Comparison of ENCODE assay signal across 19 mouse cellular contexts in the genomic region with DNA sequence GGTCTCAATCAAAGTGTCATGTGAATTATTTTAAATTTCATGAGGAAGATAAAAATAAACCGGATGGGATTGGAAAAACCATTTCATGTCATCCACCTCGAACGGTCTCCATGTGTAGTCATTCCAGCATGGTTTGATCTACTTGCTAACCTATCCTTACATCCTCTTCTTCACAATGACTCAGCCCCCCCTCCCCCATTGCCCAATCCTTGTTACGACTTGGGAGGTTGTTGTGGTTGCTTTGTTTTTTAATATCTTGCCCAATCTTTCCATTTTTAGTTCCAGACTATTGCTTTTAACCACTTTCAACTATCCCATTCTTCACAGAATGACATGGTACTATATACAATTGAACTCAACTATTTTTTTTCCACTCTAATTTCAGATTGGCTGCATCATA.
DNase-seq lines count a peak whose midpoint lies in the region; ATAC-seq and TF ChIP-seq lines count a peak whose summit lies in the region.
"Had no signal": no experiment of that assay in that cellular context is flagged by ENCODE, and none has a peak within 500 bp of the region (broad histone marks: within the 10 kb centered on the region; RNA-seq: fewer than 3 reads in every experiment).

No protein-coding gene starts in this region.

- TF ChIP-seq CTCF in liver, postnatal 0 days (IDR thresholded peaks at IDR 0.05; ENCODE audit: low read depth), result no peak

- no peak overlapping the region for H3K27ac ChIP-seq in liver, postnatal 0 days (ENCODE audit: low read depth)
- no peak overlapping the region for H3K27ac ChIP-seq in liver, embryonic 12.5 days
- H3K27ac ChIP-seq: embryonic facial prominence, embryonic 12.5 days; forebrain, embryonic 15.5 days; heart, embryonic 15.5 days; hindbrain, embryonic 13.5 days; hindbrain, postnatal 0 days had no signal

- 59% methylated on average over 4 of the region's 4 CpGs for WGBS in liver, postnatal 0 days (ENCODE audit: insufficient replicate concordance)
- WGBS in liver, embryonic 12.5 days (ENCODE audit: insufficient replicate concordance), result 58% methylated on average over 4 of the region's 4 CpGs

- H3K9me3 ChIP-seq in liver, postnatal 0 days (ENCODE audit: low read length), result no peaks in the 10 kb centered on the region
- H3K9me3 ChIP-seq in liver, embryonic 12.5 days (replicated peaks), result no peaks in the 10 kb centered on the region
- H3K9me3 ChIP-seq: embryonic facial prominence, embryonic 12.5 days; forebrain, embryonic 15.5 days; heart, embryonic 15.5 days; hindbrain, embryonic 13.5 days had no signal

- DNase-seq in liver, postnatal 0 days, result peak; percentile 19
- DNase-seq in monocyte, adult 2 months (ENCODE audit: low read depth in 1 of 2, low spot score in 2 of 2), result peak; percentile 20 to 22
- no peak for DNase-seq in layer of hippocampus, adult 11-12 months (ENCODE audit: low spot score)
- no peak for DNase-seq in heart, adult 8-10 months (ENCODE audit: low spot score)
- DNase-seq: adrenal gland, postnatal 10 days; cerebellum, adult 18-20 months; cerebellum, adult 9-11 months; gastrocnemius, postnatal 36 days; heart, adult 18-20 months; heart, postnatal 14 days had no signal

- no peak for ATAC-seq in liver, postnatal 0 days
- no peak for ATAC-seq in liver, embryonic 12.5 days
- ATAC-seq in common myeloid progenitor, adult 5-6 weeks (replicated peaks; ENCODE audit: low read depth, poor library complexity, severe bottlenecking), result peak; percentile 72
- no peak for ATAC-seq in CD4-positive, CD25-positive, alpha-beta regulatory T cell, adult 4 months
- ATAC-seq: forebrain, embryonic 15.5 days; hindbrain, postnatal 0 days had no signal

- H3K9ac ChIP-seq in liver, postnatal 0 days (replicated peaks), result no peak overlapping the region
- no peak overlapping the region for H3K9ac ChIP-seq in liver, embryonic 12.5 days
- H3K9ac ChIP-seq: embryonic facial prominence, embryonic 12.5 days; forebrain, embryonic 15.5 days; heart, embryonic 15.5 days; hindbrain, embryonic 13.5 days had no signal

- H3K4me3 ChIP-seq in liver, postnatal 0 days (ENCODE audit: low read depth, low read length), result no peak overlapping the region
- H3K4me3 ChIP-seq in liver, embryonic 12.5 days, result no peak overlapping the region
- H3K4me3 ChIP-seq: embryonic facial prominence, embryonic 12.5 days; forebrain, embryonic 15.5 days; heart, embryonic 15.5 days; hindbrain, embryonic 13.5 days had no signal

- H3K36me3 ChIP-seq in liver, postnatal 0 days (replicated peaks; ENCODE audit: insufficient read depth, low read length), result no peaks in the 10 kb centered on the region
- no peaks in the 10 kb centered on the region for H3K36me3 ChIP-seq in liver, embryonic 12.5 days
- H3K36me3 ChIP-seq: embryonic facial prominence, embryonic 12.5 days; forebrain, embryonic 15.5 days; heart, embryonic 15.5 days; hindbrain, embryonic 13.5 days had no signal

- H3K4me2 ChIP-seq in liver, postnatal 0 days (ENCODE audit: low read depth, low read length), result no peak overlapping the region
- H3K4me2 ChIP-seq in liver, embryonic 12.5 days, result no peak overlapping the region
- H3K4me2 ChIP-seq: embryonic facial prominence, embryonic 12.5 days; forebrain, embryonic 15.5 days; heart, embryonic 11.5 days; heart, embryonic 15.5 days; hindbrain, embryonic 13.5 days had no signal

- H3K4me1 ChIP-seq in liver, postnatal 0 days (ENCODE audit: insufficient read depth), result no peaks in the 10 kb centered on the region
- H3K4me1 ChIP-seq in liver, embryonic 12.5 days, result no peaks in the 10 kb centered on the region
- H3K4me1 ChIP-seq: embryonic facial prominence, embryonic 12.5 days; forebrain, embryonic 15.5 days; heart, embryonic 15.5 days; hindbrain, embryonic 13.5 days had no signal

- no peaks in the 10 kb centered on the region for H3K27me3 ChIP-seq in liver, postnatal 0 days (ENCODE audit: insufficient read depth, low read length)
- no peaks in the 10 kb centered on the region for H3K27me3 ChIP-seq in liver, embryonic 12.5 days (replicated peaks)
- H3K27me3 ChIP-seq: embryonic facial prominence, embryonic 12.5 days; forebrain, embryonic 15.5 days; heart, embryonic 15.5 days; hindbrain, embryonic 13.5 days had no signal

- no peak for TF ChIP-seq EP300 in liver, postnatal 0 days (IDR thresholded peaks at IDR 0.05; ENCODE audit: low read depth)

Comparison
In these comparisons a context has a peak if more than half of its experiments do, and no peak if none do; other contexts are left out.
1. DNase-seq: peak in liver, postnatal 0 days (single experiment) and monocyte, adult 2 months (2 of 2); none in layer of hippocampus, adult 11-12 months (single experiment) and heart, adult 8-10 months (single experiment).